Mouse (Mus musculus): ENCODE data around the gene Adora1.

Gene Adora1

GRCm38 (mm10) chr1:134152626-134153590 is 82.3 kb downstream of the Adora1 start:
- DNase-seq = no peak

GRCm38 (mm10) chr1:134151655-134152412 is 83.4 kb downstream of the Adora1 start:
- DNase-seq = peak; percentile 83

- DNase-seq = no peak
These were observed 84.5 kb downstream of the Adora1 start for GRCm38 (mm10) chr1:134150745-134151144.

DNA sequence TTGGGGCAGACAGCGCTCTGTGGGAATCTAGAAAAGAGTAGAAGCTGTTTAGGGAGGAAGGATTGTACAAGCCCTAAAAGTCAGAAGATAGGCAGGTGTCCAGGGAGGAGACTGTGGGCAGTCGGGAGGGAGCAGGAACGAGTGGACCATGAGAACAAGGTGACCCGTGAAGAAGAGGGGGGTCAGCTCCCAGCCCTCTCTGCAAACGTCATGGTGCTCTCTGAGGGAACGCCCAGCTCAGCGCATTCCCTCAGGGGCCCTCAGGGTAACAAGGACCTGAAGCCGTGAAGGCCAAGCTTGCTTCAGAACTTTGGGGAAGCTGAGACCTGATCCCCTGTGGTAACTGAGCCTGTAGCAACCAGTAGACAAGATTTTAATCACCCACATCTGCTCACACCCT is 85.2 kb downstream of the Adora1 start:
- no peak for DNase-seq
